Mouse (Mus musculus): ENCODE data around the gene Dclk2. TPM values are rescaled to one million over a fixed set of nuclear protein-coding genes. Genes with fewer than 3 reads are reported as not detected.

Dclk2 gene
- total RNA-seq (2015) (0.44 and 1.4 TPM in 2 replicates), total RNA-seq (2017) (0.62 and 1.6 TPM in 2 replicates)

DNA sequence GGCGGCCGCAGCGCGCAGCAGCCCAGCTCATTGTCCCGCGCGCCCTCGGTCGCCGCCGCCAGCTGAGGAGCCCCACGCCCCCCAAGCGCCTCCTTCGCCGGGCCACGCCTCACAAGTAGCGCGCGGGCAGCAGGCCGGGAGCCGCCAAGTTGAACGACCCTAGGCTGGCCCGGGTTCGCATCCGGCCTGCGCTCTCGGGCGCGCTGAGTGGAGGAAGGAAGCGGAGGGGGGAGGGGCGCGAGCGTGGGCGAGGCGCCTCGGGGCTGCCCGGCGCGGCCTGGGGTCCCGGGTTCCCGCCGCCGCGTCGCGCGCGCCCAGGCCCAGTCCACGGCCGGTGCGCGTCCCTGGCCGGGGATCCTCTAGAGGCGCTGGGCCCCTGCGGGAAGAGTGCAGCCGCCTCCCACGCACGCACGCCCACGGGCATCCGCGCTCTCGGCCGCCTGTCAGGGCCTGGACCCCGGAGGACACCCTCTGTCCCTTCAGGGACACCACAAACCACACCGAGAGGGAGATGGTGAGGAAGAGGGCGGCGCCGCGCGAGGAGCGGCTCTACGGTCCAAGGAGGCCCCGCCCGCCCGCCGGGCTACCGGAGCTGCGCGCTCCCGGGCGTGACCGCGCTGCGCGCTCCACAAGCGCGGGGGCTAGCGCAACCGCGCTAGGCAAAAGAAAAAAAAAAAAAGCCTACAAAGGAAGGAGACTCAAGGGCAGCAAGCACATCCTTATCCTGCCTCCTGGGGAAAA lies at the start of gene Dclk2:
Dclk2 (minus strand) TSS at position 510 of the 741 bp plus-strand sequence.
- peak; percentile 74 for ATAC-seq (replicated peaks; ENCODE audit: poor library complexity)

- no peak for ATAC-seq (replicated peaks; ENCODE audit: poor library complexity)
Observed at GRCm38 (mm10) chr3:86962665-86963435, 42.2 kb upstream of the Dclk2 start.

DNA sequence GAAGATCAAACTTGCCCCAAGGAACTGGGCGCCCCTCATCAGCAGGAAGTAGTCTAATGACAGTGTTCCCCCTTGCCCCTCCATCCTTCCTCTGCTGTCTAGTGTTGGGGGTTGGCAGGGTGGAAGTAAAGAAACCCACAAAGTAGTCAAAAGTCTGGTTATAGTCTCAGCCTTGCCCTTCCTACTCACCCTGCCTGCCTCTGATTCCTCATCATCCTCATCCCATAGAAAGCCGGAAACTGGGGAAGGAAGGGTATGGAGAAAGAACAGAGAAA lies 40.7 kb upstream of the Dclk2 start:
- no peak for ATAC-seq (replicated peaks; ENCODE audit: poor library complexity)

DNA sequence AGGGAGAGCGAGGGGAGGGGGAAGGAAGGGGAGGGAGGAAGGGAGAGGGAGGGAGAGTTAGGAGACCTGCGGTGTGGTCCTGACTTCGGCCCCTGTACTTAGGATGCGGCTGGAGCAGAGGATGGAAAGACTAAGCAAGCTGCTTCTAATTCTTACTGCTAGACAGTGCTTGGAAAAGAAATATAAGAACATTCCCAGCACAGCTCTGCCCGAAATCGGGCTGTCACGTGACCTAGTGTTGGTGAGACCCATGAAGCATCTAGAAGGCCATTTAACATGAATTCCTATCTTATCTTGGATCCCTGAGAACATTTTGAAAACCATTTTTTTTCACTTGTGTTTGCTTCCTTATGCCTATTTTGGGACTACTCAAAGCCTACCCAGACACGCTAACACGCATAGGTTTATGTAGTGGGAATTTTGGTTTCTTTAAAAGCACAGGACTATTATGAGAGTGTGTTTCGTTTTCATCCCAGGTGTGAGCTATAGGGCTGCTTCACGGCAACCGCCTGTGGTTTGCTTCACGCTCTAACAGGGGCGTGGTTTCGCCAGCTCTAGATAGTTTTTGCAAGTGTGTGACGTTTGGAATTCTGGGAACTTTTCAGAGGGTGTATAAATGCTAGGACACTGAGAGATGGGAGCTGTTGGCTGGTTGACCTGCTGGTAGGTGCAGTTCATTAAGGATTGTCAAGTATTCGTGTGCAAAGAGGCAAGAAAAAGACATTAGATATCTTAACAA lies 40.2 kb upstream of the Dclk2 start:
- ATAC-seq (replicated peaks; ENCODE audit: poor library complexity) = no peak; the same call in 1 of the 2 replicates

GRCm38 (mm10) chr3:86959088-86959487 lies 38.4 kb upstream of the Dclk2 start:
- peak; percentile 50; the same call in 1 of the 2 replicates for ATAC-seq (replicated peaks; ENCODE audit: poor library complexity)

DNA sequence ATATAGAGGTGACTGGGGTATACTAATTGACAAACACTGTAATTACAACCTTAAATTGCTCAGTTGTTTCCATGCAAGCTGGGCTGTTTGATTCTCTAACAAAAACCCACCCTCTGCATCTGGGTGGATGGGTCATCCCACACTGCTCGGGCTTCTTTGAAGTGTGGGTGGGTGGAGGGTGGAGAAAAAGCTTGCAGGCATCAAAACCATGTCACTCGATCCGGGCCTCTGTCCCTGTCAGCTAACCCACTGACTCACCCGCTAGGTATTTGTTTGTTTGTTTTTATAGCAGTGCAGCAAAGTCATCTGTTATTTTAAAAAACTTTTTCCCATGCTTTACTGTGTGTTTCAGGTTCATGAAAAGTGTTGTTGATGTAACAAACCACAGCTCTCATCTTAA lies 34.7 kb upstream of the Dclk2 start:
- ATAC-seq (replicated peaks; ENCODE audit: poor library complexity) = no peak

DNA sequence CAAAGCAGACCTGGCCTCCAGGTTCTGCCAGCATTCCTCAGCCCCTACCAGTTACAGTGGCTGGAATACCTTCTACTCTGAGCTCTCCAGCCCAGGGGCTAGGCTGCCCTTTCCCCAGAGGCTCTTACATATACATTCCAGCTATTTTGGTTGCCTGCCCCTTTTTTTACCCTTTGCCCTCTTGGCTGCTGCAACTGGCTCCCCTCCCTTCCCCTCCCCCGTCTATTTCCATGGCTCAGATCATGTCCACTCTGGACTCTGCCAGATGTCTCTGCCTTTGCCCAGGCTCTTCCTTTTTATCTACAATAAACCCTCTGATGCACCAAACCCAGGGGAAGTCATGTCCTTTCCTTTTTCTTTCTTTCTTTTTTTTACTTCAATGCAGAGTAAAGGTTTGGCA lies 33.9 kb upstream of the Dclk2 start:
- no peak for ATAC-seq (replicated peaks; ENCODE audit: poor library complexity)

DNA sequence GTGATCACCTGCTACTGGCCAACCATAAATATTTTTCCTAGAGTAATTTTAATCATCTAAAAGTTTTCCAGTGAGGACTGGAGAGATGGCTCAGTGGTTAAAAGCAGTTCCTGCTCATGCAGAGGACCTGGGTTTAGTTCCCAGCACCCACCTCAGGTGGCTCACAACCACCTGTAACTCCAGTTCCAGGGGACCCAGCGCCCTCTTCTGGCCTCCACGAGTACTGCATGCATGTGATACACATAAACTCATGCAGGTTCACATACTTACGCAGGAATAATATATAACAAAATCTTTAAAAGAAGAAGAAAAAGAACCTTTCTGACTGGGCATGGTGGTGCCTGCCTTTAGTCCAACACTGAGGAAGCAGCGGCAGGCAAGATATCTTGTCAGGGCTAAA lies 33.2 kb upstream of the Dclk2 start:
- no peak for ATAC-seq (replicated peaks; ENCODE audit: poor library complexity)

DNA sequence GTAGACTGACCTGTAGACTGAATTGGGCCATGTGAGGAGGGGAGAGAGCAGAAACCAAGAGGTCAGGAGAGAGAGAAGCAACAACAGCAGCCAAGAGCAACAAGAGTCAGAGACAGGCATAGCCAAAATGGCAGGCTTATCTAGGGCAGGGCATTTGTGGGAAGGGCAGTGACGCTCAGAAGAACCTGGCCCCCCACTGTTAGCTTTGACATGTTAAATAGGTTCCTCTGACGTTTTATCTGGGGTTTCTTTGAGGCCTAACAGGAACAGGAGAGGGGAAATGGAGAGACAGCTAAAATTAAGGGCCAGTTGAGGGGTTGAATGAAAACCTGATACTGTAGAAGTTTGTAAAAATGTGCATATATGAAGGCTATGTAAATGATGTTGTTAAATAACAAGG lies 30.0 kb upstream of the Dclk2 start:
- ATAC-seq (replicated peaks; ENCODE audit: poor library complexity) = no peak

DNA sequence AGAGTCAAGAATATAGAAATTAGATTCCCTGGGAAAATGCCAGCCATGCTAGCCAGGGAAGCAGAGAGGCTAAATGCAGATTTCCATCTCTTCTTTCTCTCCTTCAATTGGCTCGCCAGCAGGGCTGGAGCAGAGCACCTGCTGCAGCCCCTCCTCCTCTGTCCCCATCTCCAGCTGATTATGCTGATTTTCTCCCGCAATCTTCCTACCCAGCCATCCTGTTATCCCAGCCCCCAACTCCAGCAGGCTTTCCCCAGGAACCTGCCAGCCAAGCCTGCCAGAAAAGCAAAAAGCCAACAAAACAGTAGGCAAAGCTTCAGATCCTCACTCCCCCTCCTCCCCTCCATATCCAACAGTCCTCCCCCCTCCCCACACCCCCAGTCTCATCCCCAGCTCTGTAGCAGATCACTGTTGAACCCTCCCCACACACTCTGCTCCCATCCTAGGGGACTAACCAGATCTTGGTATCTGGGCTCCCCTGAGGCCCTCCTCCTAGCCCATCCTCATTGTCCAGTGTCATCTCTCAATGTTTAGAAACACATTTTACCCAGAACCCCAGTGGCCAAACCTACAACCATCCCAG lies 15.7 kb upstream of the Dclk2 start:
- no peak for ATAC-seq (replicated peaks; ENCODE audit: poor library complexity)

- no peak for ATAC-seq (replicated peaks; ENCODE audit: poor library complexity)
Observed at GRCm38 (mm10) chr3:86933446-86933845, 12.8 kb upstream of the Dclk2 start.

DNA sequence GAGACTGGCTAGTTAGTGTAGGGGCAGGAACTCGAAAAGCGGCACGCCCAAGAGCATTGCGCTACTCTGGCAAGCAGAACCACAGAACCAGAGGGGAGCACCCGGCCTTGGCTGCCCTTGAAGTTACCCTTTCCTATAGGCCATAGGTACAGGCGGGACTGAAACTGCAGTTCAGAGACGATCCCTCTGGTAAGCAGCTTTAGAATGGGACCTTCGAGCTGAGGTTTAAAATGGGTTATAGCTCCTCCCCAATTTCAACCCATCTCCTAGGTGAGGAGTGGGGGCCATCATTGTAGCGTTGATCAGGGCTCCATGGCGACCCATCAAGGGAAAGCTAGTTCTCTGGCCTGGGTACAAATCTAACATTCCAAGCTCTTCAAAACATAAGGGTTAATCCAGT lies 3.0 kb upstream of the Dclk2 start:
- no peak for ATAC-seq (replicated peaks; ENCODE audit: poor library complexity)

DNA sequence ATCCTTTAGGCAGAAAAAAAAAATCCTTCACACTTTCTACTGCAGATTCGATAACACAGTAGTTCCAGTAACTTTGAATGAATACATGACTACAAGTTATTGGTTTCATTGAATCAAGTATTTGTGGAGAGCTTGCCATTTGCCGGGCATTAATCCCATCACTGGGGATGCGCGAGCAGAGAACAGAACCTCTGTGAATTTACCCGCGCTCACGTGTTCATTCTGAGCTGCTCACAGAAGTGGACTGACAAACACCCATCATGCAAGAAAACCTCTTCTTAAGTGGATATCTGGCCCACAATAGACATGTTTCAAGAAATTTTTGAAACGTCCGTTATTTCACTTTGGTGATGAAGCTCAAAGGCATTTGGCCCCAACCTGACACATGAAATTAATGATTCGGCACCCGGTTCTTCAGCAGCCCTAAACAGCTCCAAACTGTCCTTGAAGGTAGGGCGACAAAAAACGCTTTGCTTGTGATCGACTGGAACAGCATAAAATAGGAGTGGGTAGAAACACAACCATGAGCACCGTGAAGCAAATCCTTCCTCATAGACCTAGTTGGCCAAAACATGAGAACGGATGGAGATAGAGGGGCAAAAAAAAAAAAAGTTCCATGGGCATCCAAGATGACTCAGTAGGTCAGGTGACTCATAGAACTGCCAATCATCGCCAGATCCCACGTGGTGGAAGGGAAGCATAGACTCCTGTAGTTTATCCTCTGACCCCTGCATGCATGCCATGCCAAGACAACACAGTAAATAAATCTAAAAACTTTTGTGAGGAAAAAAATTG lies 726 bp upstream of the Dclk2 start:
- ATAC-seq (replicated peaks; ENCODE audit: poor library complexity) = no peak

DNA sequence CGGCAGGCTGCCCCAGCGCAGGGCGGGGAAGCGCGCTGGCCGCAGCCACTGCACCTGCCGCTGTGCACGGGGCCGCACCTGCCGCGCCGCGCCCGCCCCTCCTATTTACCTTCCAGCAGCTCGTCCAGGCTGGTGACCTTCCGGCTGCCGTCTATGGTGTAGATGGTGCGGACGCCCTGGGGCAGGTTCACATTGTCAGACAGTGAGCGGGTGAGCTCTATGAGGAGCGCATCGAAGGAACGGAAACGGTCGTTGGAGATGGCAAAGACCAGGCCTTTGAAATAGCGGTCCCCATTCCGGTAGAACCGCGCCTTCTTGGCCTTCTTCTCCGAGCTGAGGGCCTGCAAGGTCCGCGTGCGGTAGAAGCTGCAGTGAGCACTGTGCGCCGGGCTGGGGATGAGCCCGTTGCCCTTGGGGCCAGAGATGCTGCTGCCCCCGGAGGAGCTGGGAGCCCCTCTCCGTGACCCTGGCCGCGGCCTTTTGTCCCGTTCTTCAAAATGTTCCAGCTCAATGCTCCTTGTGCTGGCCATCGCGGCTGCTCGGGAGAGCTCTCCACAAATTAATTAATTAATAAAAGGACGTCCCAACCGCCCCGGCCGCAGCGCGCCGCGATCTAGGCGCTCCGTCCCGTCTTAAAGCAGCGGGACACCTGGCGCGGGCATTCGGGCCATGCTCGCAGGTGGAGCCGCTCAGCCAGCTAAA lies 860 bp downstream of the Dclk2 start:
- peak; percentile 14; the same call in 1 of the 2 replicates for ATAC-seq (replicated peaks; ENCODE audit: poor library complexity)

GRCm38 (mm10) chr3:86917048-86917447 lies 3.6 kb downstream of the Dclk2 start:
- no peak for ATAC-seq (replicated peaks; ENCODE audit: poor library complexity)

GRCm38 (mm10) chr3:86916626-86917025 lies 4.0 kb downstream of the Dclk2 start:
- no peak for ATAC-seq (replicated peaks; ENCODE audit: poor library complexity)

GRCm38 (mm10) chr3:86915291-86915690 lies 5.4 kb downstream of the Dclk2 start:
- ATAC-seq (replicated peaks; ENCODE audit: poor library complexity) = peak; percentile 70

DNA sequence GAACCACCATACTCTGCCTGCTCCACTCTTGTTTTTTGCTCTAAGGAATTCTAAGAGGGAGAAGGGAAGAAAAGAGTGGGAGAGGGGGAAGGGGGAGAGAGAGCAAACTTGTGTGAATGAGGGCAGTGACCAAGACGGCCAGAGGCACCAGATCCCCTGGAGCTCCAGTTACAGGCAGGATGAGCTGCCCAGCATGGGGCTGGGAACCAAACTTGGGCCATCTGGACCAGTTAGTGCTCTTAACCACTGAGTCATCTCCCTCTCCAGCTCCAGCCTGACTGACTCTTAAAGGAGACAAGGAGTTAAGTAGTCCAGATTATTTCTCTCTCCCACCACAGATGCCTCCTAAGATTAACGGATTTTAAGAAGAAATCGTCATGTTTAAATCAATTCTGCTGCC lies 6.3 kb downstream of the Dclk2 start:
- ATAC-seq (replicated peaks; ENCODE audit: poor library complexity) = no peak

DNA sequence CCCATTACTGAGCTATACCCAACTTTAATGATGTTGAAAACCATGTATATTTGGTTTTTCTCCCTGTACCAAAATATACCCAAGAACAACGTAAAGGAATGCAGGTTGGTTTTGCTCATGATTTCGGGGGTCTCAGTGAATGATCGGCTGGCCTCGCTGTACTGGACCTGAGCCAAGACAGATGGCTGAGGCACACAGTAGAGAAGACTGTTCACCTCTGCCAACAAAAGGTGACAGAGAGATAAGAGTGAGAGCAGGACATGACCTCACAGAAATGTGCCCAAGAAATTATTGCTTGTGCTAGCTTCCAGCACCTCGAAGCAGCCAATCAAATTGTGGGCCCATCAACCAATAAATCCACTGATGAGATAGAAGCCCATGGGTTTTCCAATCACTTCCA lies 22.3 kb downstream of the Dclk2 start:
- no peak for ATAC-seq (replicated peaks; ENCODE audit: poor library complexity)

DNA sequence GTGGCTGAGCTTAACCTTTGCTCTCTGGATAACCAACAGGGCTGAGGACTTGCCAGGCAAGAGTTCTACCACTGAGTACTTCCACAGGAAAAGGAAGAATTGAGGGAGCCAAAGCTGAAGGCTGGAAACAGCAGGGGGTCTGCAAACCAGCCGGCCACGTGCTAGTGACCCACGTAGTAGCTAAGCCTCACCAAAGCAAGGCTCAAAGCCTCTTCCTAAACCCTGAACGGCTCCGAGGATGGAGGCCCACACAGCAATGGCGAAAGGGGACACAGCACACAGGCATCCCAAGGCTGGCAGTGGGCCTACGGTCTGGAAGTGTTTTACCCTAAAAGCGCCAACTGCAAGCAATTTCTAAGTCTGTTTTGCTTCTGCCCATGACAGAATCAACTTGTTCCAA lies 23.1 kb downstream of the Dclk2 start:
- ATAC-seq (replicated peaks; ENCODE audit: poor library complexity) = no peak
